ENCODE assay signal across 8 mouse cellular contexts in the genomic region with DNA sequence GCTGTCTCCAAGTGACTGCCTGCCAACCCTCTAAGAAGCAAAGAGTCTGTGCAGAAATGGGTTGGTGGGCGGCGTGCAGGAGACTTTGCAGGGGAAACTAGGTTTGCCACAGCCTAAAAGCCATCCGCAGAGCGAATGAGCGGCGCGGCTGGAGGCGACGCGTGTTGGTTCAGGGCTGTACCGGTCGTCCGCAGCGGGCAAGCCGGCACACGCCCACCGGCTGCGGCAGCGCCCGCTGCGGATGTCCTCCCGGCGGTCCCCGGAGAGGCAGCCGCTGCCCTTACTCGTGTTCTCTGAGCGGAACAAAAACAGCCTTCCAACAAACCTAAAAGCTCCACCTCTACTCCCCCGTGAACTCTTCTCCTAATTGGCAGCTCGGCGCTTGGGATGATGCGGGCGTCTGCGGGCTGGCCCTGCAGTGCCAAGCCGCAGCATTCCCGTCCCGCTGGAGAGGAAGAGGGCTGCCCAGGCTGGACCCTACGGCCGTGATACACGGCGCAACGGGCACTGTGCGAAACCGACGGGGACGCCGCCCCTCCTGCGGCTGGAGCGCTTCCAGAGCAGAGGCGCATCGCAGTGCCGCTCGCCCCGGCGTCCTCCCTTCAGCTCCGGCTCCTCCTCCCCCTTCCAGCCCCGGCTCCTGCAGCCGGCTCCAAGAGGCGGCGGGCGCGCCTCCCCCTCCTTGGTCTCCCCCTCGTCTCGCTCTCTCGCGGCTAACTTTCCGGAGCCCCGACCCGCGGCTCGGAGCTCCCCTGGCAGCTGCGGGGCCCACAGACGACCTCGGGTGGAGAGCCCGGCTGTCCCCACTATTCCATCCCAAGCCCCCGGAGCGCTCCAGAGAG. TPM values are rescaled to one million over a fixed set of nuclear protein-coding genes. Genes with fewer than 3 reads are reported as not detected.
A peak's percentile ranks its signal among the peaks of the same experiment; 100 is the strongest.
DNase-seq lines count a peak whose midpoint lies in the region; ATAC-seq and TF ChIP-seq lines count a peak whose summit lies in the region.

Scn4b (plus strand) TSS at position 205 of the 842 bp plus-strand sequence.

- no peaks in the 10 kb centered on the region for H3K4me1 ChIP-seq in hindbrain, postnatal 0 days (ENCODE audit: insufficient read depth, low read length)
- peaks cover 25% of the 10 kb centered on the region for H3K4me1 ChIP-seq in limb, embryonic 15.5 days
- H3K4me1 ChIP-seq in neural tube, embryonic 13.5 days (replicated peaks), result peaks cover 18% of the 10 kb centered on the region

- peaks cover 50% of the 10 kb centered on the region for H3K27me3 ChIP-seq in hindbrain, postnatal 0 days (ENCODE audit: insufficient read depth, low read length)
- peaks cover 77% of the 10 kb centered on the region for H3K27me3 ChIP-seq in limb, embryonic 15.5 days
- peaks cover 98% of the 10 kb centered on the region for H3K27me3 ChIP-seq in neural tube, embryonic 13.5 days

- no peak for TF ChIP-seq CTCF in hindbrain, postnatal 0 days (IDR thresholded peaks at IDR 0.05; ENCODE audit: low read depth)

- DNase-seq in kidney, adult 18-20 months, result peak; percentile 55
- no peak for DNase-seq in kidney, adult 8-10 months
- DNase-seq in adrenal gland, postnatal 25 days, result peak; percentile 52
- peak; percentile 54 to 75 for DNase-seq in gastrocnemius, adult 8-10 months (ENCODE audit: low spot score in 2 of 2)
- DNase-seq in hindbrain, postnatal 0 days (ENCODE audit: low spot score), result peak; percentile 44

- H3K4me3 ChIP-seq in hindbrain, postnatal 0 days (ENCODE audit: low read length), result peak within 1 kb of the TSS; percentile 48
- peak within 1 kb of the TSS; percentile 55 for H3K4me3 ChIP-seq in limb, embryonic 15.5 days
- peak within 1 kb of the TSS; percentile 51 for H3K4me3 ChIP-seq in neural tube, embryonic 13.5 days

- peak within 1 kb of the TSS; percentile 77 for H3K4me2 ChIP-seq in hindbrain, postnatal 0 days (ENCODE audit: low read depth, low read length)
- peak within 1 kb of the TSS; percentile 98 for H3K4me2 ChIP-seq in limb, embryonic 15.5 days
- peak within 1 kb of the TSS; percentile 92 for H3K4me2 ChIP-seq in neural tube, embryonic 13.5 days

- H3K27ac ChIP-seq in hindbrain, postnatal 0 days, result no peak within 1 kb of the TSS
- no peak within 1 kb of the TSS for H3K27ac ChIP-seq in limb, embryonic 15.5 days
- no peak within 1 kb of the TSS for H3K27ac ChIP-seq in neural tube, embryonic 13.5 days (replicated peaks)

- no peaks in the 10 kb centered on the region for H3K9me3 ChIP-seq in hindbrain, postnatal 0 days (ENCODE audit: low read length)
- H3K9me3 ChIP-seq in limb, embryonic 15.5 days, result no peaks in the 10 kb centered on the region
- H3K9me3 ChIP-seq in neural tube, embryonic 13.5 days, result no peaks in the 10 kb centered on the region

- H3K36me3 ChIP-seq in hindbrain, postnatal 0 days (ENCODE audit: insufficient read depth, low read length), result no peaks in the 10 kb centered on the region
- no peaks in the 10 kb centered on the region for H3K36me3 ChIP-seq in limb, embryonic 15.5 days
- no peaks in the 10 kb centered on the region for H3K36me3 ChIP-seq in neural tube, embryonic 13.5 days

- under 1% methylated on average over 70 of the region's 76 CpGs for WGBS in hindbrain, postnatal 0 days
- WGBS in limb, embryonic 15.5 days, result under 1% methylated on average over 63 of the region's 76 CpGs
- under 1% methylated on average over 76 of the region's 76 CpGs for WGBS in neural tube, embryonic 13.5 days

- peak within 1 kb of the TSS; percentile 34 for H3K9ac ChIP-seq in hindbrain, postnatal 0 days (replicated peaks; ENCODE audit: low read length)
- 0 out of 2 replicates have a peak within 1 kb of the TSS, but pooled peaks have one; percentile 20 for H3K9ac ChIP-seq in limb, embryonic 15.5 days
- peak within 1 kb of the TSS; percentile 65 for H3K9ac ChIP-seq in neural tube, embryonic 13.5 days

- 0 out of 2 replicates have a peak, but pooled peaks have one; percentile 30 for ATAC-seq in hindbrain, postnatal 0 days
- ATAC-seq in limb, embryonic 15.5 days (ENCODE audit: insufficient number of reproducible peaks, low FRiP score, low TSS enrichment, low read depth), result 0 out of 2 replicates have a peak, but pooled peaks have one; percentile 15
- ATAC-seq in neural tube, embryonic 13.5 days (ENCODE audit: low read depth), result peak; percentile 65
- no peak for ATAC-seq in megakaryocyte-erythroid progenitor cell, adult 5-6 weeks (replicated peaks; ENCODE audit: low FRiP score, low TSS enrichment, poor library complexity, severe bottlenecking)

RNA-seq across cellular contexts. Expression of gene Scn4b, which starts in this region (rescaled TPM):
- total RNA-seq in adrenal gland, postnatal 25 days (2021), result 0.24 and 0.49 TPM in 2 replicates
- total RNA-seq in gastrocnemius, adult 8-10 months (2022), result 100 to 1,000 TPM; 209 to 275 (median 247) TPM
- total RNA-seq in hindbrain, postnatal 0 days (2014; rRNA removed), result 2.2 TPM in 2 replicates
- polyA plus RNA-seq in hindbrain, postnatal 0 days (2015; fragmentation: Nextera tagmentation; extraction: Ambion mirVana), result 0.79 and 0.85 TPM in 2 replicates
- polyA plus RNA-seq in limb, embryonic 15.5 days (2015; fragmentation: Nextera tagmentation; extraction: Ambion mirVana), result 0.46 and 0.86 TPM in 2 replicates
- 0.11 and 0.25 TPM in 2 replicates for polyA plus RNA-seq in neural tube, embryonic 13.5 days (2015; fragmentation: Nextera tagmentation; extraction: Ambion mirVana)
- total RNA-seq in megakaryocyte-erythroid progenitor cell, adult 5-6 weeks (2014; fragmentation: Nextera tagmentation), result 0.22 and 1.2 TPM in 2 replicates
- 1.1 TPM in 1 of 2 replicates, not detected in the other for total RNA-seq in megakaryocyte-erythroid progenitor cell, adult 5-6 weeks (2017)

Comparison
In these comparisons a context has a peak if more than half of its experiments do, and no peak if none do; other contexts are left out.
1. RNA of gene Scn4b (total RNA-seq): 209 to 275 TPM in gastrocnemius, adult 8-10 months; 2.2 TPM in hindbrain, postnatal 0 days, 0.22 to 1.2 TPM in megakaryocyte-erythroid progenitor cell, adult 5-6 weeks and 0.24 to 0.49 TPM in adrenal gland, postnatal 25 days; every median in the first group is over 10 times any median in the second.
2. DNase-seq: peak in kidney, adult 18-20 months (single experiment), gastrocnemius, adult 8-10 months (2 of 2) and hindbrain, postnatal 0 days (single experiment); none in kidney, adult 8-10 months (0 of 2).
3. Peak in DNase-seq in adrenal gland, postnatal 25 days; RNA of the gene not detected or under 1 TPM.
4. Peak in ATAC-seq, H3K4me3 ChIP-seq, H3K9ac ChIP-seq and H3K4me2 ChIP-seq in limb, embryonic 15.5 days; RNA of the gene not detected or under 1 TPM.
5. Peak in ATAC-seq, H3K4me3 ChIP-seq, H3K9ac ChIP-seq and H3K4me2 ChIP-seq in neural tube, embryonic 13.5 days; RNA of the gene not detected or under 1 TPM.
6. Peak in every context shown above with its lines, with median percentiles within 50 percentile points of each other: H3K4me2 ChIP-seq, H3K4me3 ChIP-seq and H3K9ac ChIP-seq.